Mouse (Mus musculus) layer of hippocampus, adult 2 months (tissue): ENCODE data around the gene Fam136a. TPM values are rescaled to one million over a fixed set of nuclear protein-coding genes. Genes with fewer than 3 reads are reported as not detected.
A peak's percentile ranks its signal among the peaks of the same experiment; 100 is the strongest.
"Not testable (repeated sequence)": the region's sequence is repeated elsewhere in the genome, so short reads cannot be mapped to it uniquely, and the experiment has no call there.

ENCODE experiments used
- DNase-seq, 2 experiments: peaks; one replicate each; pipeline ENCODE4 v3.0.0; 2022; ENCODE audit warnings: low spot score in 2 of 2
- H3K27ac ChIP-seq: fragments of 200-600 bp; 2 replicates; pipeline ENCODE4 v1.8.1; 2022
- H3K4me3 ChIP-seq: fragments of 200-600 bp; 2 replicates; pipeline ENCODE4 v1.8.1; 2022; ENCODE audit warnings: mild to moderate bottlenecking
- CTCF ChIP-seq: fragments of 200-600 bp; conservative IDR thresholded peaks from 2 replicates; pipeline ENCODE4 v1.8.1; 2022; ENCODE audit warnings: antibody characterized with exemption, mild to moderate bottlenecking, moderate library complexity
- total RNA-seq, 2 experiments: library from RNA; stranded (reverse); gene quantifications; 2 replicates each; pipeline ENCODE4 v1.2.3; 2021

Fam136a gene
- total RNA-seq, 2 experiments from 2014 or later, result 27.0 to 30.0 TPM

DNA sequence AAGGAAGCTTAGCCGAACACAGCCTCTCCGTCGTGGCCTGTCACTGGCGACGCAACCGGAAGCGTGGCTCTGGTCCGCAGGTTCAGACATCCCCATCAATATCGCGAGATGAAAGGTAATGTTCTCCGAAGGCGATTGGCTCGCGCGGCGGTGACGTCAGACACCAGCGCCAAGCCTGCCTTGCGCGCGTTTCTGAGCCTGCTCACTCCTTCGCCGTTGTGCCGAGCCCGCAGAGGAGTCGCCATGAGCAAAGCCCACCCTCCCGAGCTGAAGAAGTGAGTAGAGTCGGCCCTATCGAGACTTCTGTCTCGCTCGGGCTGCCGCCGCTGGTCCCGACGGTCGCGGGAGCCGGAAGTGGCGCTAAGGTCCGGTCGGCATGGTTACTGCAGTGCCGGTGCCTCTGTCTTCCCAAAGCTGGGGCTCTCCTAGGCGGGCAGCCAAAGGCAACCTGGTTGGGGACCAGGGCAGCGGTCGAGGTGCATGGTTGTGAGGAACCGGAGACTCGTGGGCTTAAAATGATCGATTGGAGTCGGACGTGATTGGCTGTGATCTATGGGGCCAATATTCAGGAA, 6.0 kb downstream of the Fam136a start:
- H3K4me3 ChIP-seq, result peak overlapping the region; percentile 89
- peak; percentile 96 for DNase-seq
- no peak for TF ChIP-seq CTCF
- H3K27ac ChIP-seq, result peak overlapping the region; percentile 94

DNA sequence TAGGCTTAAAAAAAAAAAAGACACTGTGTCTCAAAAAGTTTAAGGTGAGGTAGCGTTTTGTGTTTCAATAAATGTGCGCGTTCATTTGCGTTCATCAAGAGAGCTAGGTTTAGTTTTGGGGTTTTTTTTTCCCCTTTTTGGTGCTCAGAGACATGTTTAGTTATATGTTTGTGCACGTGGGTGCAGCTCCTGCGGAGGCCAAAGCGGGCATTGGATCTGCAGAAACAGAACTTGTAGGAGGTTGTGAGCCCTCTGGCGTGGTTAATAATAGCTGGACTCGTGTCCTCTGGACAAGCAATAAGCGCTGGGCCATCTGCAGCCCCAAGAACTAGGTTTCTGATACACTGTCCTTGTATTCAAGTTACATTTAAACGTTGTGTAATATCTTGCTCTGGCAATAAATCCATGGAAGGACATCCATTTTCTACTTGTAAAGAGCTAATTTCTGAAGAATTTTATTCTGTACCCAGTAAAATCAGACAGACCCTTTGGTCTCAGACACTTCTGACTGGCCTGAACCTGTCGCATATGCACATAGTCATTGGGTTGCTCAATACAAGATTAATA, 6.6 kb downstream of the Fam136a start:
- Histone ChIP-seq H3K4me3 (peak overlapping the region; percentile 89), H3K27ac (peak overlapping the region; percentile 94)
- DNase-seq, result no peak
- no peak for TF ChIP-seq CTCF

DNA sequence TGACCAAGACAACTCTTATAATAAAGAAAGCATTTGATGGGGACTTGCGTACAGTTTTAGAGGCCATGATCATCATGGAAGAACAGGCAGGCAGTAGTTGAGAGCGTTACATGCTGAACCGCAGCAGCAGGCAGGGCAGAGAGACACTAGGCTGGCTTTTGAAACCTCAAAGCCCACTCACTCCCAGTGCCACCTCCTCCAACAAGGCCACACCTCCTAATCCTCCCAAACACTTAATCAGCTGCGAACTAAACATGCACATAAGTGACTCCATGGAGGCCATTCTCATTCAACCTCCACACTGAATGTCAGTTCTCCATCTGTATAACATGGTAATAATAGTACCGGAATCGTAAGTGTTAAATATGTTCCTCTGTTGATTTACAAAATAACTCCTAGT, 8.1 kb downstream of the Fam136a start:
- no peak for DNase-seq
- no peak overlapping the region for H3K4me3 ChIP-seq
- no peak overlapping the region for H3K27ac ChIP-seq
- no peak for TF ChIP-seq CTCF

DNA sequence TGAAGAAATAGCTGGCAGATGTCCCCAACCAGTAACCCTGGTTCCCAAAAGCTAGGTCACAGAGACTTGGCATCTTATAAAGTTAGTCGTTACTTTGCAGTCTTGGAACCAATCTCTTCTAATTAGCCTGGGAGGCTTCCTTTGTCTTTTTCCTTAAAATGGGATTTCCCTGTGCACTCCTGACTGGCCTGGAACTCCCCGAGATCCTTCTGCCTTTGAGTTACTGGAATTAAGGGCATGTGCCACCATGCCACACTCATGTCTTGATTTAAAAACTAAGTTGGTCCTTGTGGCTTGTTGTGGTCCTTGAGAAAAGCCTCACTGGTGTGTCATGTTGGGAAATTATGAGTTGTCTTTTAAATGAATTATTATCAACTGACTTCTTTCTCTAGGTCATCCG, 12.9 kb downstream of the Fam136a start:
- Histone ChIP-seq H3K27ac (no peak overlapping the region), H3K4me3 (no peak overlapping the region)
- no peak for DNase-seq
- TF ChIP-seq CTCF, result no peak

DNA sequence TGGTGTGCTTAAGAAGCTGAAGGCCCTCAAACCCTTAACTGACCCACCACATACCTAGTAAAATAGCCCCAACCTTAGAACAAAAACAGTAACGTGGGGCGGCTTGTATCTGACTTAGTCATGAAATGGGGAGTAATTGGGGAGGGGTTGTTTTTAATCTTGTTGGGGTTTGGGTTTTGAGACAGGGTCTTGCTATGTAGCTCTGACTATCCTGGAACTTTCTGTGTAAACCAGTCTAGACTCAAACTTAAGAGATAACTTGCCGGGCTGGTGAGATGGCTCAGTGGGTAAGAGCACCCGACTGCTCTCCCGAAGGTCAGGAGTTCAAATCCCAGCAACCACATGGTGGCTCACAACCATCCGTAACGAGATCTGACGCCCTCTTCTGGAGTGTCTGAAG, 14.7 kb downstream of the Fam136a start:
- not testable (repeated sequence) for H3K27ac ChIP-seq, DNase-seq, H3K4me3 ChIP-seq

DNA sequence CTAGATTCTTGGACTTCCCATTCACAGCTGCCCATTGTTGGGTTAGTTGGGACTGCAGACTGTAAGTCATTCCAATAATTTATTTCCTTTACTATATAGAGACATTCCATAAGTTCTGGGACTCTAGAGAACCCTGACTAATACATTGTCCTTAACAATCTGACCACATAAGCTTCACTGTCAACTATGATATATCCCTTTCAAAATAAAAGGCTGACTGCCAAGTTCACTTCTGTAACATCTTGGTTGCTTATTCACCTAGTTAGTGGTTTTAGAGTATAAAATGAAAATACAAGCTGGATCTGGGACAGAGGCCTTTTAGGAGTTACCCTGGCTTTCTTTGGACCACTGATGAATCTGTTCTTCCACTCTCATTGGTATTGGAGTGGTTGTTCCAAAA, 17.1 kb downstream of the Fam136a start:
- Histone ChIP-seq H3K4me3 (no peak overlapping the region), H3K27ac (no peak overlapping the region)
- TF ChIP-seq CTCF, result no peak
- DNase-seq, result no peak

DNA sequence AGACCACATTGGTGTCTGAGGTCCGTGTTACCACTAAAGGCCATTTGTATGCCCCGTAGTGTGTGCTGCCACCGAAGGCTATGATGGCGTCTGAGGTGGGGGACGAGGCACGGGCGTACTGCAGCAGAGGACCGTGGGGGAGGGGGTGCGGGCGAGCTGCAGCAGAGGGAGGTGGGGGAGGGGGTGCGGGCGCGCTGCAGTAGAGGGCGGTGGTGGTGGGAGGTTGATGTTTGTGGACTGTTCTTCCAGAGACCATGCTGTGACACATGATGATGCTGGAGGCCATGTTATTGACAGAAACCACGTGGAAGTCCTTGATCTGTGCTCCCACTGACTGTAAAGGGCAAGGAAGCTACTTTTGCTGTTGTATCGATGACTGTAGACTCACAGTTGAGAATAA, 17.9 kb downstream of the Fam136a start:
- H3K4me3 ChIP-seq, result no peak overlapping the region
- DNase-seq, result no peak
- no peak for TF ChIP-seq CTCF
- H3K27ac ChIP-seq, result no peak overlapping the region

DNA sequence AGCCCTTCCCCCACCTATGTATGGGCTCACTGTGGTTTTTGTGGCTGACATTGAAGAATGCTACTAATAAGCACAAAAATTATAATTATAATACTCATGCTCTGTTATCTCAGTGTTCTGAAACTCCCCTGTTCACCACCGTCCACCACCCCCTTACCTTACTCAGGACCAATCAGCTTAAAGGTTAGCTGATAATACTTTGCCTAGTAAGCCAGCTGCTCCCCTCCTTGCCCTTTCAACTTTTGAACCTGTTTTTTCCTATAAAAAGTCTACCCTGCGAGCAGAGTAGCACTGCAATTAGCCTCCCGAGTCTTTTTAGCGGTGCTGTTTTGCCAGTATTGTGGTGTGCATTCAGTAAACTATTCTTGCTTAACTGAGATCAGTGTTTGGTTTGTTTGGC, 19.2 kb downstream of the Fam136a start:
- no peak overlapping the region for H3K4me3 ChIP-seq
- no peak for DNase-seq
- H3K27ac ChIP-seq, result no peak overlapping the region
- no peak for TF ChIP-seq CTCF

DNA sequence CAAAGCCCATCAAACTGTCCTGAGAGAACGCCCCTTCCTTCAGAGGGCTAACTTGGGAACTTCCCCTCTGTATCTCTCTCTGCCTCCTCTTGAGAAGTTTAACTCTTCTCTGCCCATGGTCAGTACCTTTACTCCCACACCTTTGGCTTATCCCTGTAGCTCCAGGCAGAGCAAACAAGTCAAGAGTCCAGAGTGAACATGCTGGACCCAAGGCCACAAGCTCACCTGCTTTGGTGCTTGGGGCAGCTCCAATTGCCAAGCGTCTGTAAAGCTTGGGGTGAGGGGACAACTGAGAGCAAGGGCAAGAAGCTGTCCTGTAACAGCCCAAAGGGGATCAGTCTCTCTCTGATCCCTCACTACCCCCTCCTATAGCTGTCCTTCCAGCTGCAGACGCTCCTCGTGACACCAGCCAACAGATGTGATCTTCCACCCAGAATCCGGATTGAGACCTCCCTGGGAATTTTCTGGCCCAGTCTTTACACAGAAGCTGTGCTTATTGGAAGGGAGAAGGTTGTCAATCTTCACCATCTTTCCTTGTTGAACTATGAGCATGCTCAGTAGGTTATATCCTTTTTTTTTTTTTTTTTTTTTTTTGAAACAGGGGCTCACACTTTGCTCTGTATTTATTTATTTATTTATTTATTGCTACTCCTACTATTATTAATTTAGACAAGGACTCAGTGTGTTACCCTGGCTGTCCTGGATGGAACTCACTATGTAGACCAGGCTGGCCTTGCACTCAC, 20.1 kb downstream of the Fam136a start:
- Histone ChIP-seq H3K27ac (no peak overlapping the region), H3K4me3 (no peak overlapping the region)
- TF ChIP-seq CTCF, result no peak
- DNase-seq, result no peak

DNA sequence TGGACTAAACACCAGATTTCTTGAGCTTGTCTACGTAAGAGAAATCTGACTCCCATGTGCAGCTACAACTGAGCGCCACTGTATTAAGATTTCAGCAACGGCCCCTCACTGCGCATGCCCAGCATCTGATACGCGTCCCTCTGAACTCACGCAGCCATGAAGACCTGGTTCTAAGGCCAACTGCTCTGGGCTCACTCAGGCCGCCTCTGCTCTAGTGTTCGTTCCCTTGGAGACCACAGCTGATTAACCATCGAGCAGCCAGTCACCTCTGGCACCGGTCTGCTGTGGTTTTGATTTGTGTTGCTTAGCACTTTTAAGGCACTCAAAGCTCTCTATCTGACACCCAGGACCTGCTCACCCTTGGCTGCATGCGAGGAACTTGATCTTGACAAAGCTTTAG, 21.9 kb downstream of the Fam136a start:
- Histone ChIP-seq H3K4me3 (no peak overlapping the region), H3K27ac (no peak overlapping the region)
- no peak for TF ChIP-seq CTCF
- no peak for DNase-seq

DNA sequence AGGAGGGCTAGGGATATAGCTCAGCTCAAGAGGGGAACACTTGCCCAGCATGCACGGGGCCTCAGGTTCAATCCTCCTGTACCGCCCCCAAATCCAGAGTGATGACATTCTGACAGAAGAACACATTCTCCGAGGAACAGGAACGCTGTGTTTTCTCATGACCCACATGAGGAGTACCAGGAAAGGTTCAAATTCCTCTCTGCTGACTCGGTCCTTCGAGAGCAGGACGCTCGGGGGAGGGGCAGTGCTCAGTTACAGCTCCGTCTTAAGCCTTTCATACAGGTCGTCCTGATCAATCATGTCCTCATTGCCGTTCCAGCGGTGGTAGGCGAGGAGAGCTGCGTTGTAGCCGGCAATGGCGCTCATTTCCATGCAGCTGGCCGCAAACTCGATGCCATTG, 23.0 kb downstream of the Fam136a start:
- no peak for TF ChIP-seq CTCF
- Histone ChIP-seq H3K4me3 (no peak overlapping the region), H3K27ac (no peak overlapping the region)
- DNase-seq, result no peak

DNA sequence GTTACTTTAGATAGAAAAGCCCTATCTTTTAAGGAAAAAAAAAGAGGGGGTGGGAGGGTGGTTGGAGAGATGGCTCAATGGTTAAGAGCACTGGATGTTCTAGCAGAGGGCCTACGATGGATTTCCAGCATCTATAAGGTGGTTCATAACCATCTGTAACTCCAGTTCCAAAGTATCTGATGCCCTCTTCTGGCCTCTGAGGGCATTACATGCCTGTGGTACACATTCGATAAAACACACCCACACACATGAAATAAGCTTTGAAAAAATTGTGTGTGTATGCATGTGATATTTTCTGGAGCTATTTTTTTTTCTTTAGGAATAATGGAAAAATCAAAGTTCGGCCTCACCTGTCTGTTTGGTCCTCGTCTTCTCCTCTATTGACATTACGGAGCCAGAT, 25.9 kb downstream of the Fam136a start:
- peak; percentile 68 for TF ChIP-seq CTCF
- Histone ChIP-seq H3K27ac (no peak overlapping the region), H3K4me3 (no peak overlapping the region)
- DNase-seq, result no peak

DNA sequence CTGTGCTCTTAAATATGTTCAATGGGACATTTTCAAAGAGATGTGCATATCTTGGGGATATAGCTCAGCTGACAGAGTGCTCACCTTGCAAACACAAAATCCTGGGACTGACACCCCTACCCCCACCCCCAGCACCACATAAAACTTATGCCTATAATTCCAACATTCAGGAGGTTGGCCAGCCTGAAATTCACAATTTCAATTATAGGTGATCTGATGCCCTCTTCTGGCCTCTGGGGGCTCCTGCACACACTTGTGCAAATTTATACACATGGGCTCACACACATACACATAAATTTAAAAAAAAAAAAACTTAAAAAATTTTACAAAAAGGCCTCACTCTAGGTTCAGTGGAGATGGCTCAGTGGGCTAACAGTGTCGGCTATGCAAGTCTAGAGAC, 27.7 kb downstream of the Fam136a start:
- Histone ChIP-seq H3K27ac (no peak overlapping the region), H3K4me3 (no peak overlapping the region)
- TF ChIP-seq CTCF, result peak; percentile 57
- no peak for DNase-seq
